Mouse (Mus musculus) CH12.LX (cell line): ENCODE results near the gene Kpna3.

Source experiments
- CTCF ChIP-seq, 2 experiments: IDR thresholded peaks in 1 of 2; conservative IDR thresholded peaks in 1 of 2; 2 replicates each; pipeline ENCODE4 v1.5.1; 2011 to 2012; ENCODE audit warnings: low read depth in 2 of 2, low read length in 2 of 2, improper control_type of control experiment in 1 of 2, inconsistent platforms in 1 of 2, mild to moderate bottlenecking in 1 of 2, moderate library complexity in 1 of 2
- E2F4 ChIP-seq: IDR thresholded peaks from 2 replicates; pipeline ENCODE4 v1.6.1; 2011; ENCODE audit warnings: low read depth, low read length, improper control_type of control experiment; ENCODE audit not compliant: insufficient replicate concordance
- MAX ChIP-seq: IDR thresholded peaks from 2 replicates; pipeline ENCODE4 v1.6.1; 2011; ENCODE audit warnings: low read length, improper control_type of control experiment
- RCOR1 ChIP-seq: conservative IDR thresholded peaks from 2 replicates; pipeline ENCODE4 v1.6.1; 2012; ENCODE audit warnings: low read depth, mild to moderate bottlenecking, inconsistent platforms, low read length, improper control_type of control experiment
- SMC3 ChIP-seq: IDR thresholded peaks from 2 replicates; pipeline ENCODE4 v1.6.1; 2011; ENCODE audit warnings: low read depth, low read length, improper control_type of control experiment
- ZKSCAN1 ChIP-seq: IDR thresholded peaks from 2 replicates; pipeline ENCODE4 v1.6.1; 2012; ENCODE audit warnings: low read depth, inconsistent platforms, low read length, improper control_type of control experiment, borderline replicate concordance

DNA sequence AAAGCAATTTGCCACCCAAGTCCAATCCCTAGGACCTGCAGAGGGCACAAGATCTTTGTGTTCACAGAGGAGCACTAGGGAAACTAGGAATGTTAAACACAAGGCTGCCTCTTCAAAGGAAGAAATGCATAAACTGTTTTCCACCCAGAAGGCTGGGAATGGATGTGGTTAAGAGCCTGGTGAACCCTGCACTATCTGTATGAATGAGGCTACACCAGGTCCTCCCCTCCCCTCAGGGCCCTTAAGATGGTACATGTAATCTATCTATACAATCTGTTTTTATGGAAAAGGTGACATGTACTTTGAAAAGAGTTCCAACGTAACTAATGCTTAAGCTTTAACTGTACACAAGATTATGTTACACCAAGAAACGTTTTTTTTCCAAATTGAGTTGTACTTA, 29.7 kb downstream of the Kpna3 start:
- TF ChIP-seq CTCF (conservative IDR thresholded peaks at IDR 0.05 in 1 of 2, IDR thresholded peaks at IDR 0.05 in 1 of 2; ENCODE audit: low read depth in 2 of 2, low read length in 2 of 2) (no peak), MAX (no peak), E2F4 (no peak), ZKSCAN1 (no peak), RCOR1 (no peak), SMC3 (no peak)
